Mouse (Mus musculus) gonadal fat pad, adult 2 months (tissue): Measurements from ENCODE around the gene Lefty2. TPM values are rescaled to one million over a fixed set of nuclear protein-coding genes. Genes with fewer than 3 reads are reported as not detected.
"Not testable (repeated sequence)": the region's sequence is repeated elsewhere in the genome, so short reads cannot be mapped to it uniquely, and the experiment has no call there.

Experiments
- DNase-seq: peaks from one replicate; pipeline ENCODE4 v3.0.0-alpha.2; 2012; ENCODE audit warnings: low read depth
- polyA plus RNA-seq: library from polyadenylated mRNA; depleted of rRNA; stranded (reverse); fragments of >200 nt; gene quantifications from 2 replicates; pipeline ENCODE4 v1.2.3, GENCODE M21; 2012

The Lefty2 gene
- polyA plus RNA-seq, 1 experiment, result 0.19 TPM

DNA sequence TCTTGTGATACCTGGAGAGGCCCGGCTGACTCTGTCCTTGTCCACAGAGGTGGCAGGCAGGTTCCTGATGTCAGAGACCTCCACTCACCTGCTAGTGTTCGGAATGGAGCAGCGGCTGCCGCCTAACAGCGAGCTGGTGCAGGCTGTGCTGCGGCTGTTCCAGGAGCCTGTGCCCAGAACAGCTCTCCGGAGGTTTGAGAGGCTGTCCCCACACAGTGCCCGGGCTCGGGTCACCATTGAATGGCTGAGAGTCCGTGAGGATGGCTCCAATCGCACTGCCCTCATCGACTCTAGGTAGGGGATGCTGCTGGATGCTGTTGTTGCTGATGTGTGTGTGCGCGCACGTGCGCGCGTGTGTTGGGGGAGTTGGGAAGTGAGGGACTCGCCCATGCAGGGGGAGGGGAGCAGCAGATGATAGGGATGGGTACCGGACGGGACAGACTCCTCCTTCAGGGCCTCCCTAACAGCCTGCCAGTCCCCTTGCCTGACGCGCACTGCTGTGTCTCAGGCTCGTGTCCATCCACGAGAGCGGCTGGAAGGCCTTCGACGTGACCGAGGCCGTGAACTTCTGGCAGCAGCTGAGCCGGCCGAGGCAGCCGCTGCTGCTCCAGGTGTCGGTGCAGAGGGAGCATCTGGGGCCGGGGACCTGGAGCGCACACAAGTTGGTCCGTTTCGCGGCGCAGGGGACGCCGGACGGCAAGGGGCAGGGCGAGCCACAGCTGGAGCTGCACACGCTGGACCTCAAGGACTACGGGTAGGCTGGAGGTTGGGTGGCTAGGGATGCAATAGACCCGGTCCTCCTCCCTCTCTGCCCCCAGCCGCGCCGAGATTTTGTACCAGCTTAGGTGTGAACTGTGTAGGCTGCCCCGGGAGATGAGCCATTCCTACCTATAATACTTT lies 1.4 kb downstream of the Lefty2 start:
- DNase-seq, result not testable (repeated sequence)

DNA sequence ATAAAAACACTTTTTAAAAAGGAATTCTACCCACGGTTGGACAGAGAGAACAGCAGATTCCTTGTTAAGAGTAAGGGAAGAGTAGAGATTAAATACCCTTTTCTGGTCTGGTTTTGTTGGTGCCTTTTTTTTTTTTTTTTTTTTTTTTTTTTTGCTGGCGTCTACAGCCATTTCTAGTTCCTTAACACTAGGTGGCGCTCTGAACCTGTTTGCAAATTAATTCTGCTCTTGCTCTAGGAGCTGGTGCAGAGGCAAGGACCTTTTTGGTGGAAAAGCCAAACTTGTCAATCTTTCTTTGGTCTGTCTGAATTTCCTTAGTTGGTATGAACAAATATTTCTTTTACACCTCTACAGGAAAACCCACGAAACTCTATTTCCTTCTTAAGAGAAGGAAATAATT lies 8.2 kb downstream of the Lefty2 start:
- no peak for DNase-seq

DNA sequence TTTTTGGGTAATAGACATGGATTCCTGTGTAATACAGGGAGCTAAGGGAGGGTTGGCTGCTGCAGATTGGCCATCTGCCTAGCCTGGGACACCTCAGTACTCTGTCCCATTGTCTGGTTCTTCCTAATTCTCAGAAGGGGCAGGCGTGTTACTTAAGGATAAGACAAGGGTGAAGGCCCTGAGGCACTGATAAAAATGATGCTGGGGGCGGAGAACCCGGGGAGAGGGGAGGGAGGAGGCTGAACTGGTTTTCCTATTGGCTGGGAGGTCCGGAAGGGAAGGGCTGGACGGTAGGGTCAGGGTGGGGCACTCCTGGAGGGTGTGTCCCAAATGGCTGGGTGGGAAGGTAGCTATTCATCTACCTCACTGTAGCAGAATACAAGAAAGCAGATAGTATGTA lies 10.0 kb downstream of the Lefty2 start:
- DNase-seq, result no peak

DNA sequence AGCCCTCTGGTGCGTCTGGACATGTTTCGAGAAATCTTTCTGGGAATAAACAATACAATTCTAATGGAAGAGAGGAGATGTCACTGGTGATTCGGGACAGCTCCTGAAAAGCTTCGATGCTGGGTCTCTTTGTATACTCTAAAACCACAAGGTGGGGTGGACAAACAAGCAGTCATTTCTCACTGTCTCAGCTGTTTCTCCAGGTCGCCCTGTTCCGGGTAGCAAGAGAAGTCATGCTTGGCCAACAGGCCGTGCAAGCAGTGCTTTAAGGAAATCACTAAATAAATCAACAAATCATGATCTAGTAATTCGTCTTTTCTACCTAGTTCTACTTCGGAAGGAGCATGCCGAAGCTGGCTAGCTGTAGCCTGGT lies 10.7 kb downstream of the Lefty2 start:
- no peak for DNase-seq

DNA sequence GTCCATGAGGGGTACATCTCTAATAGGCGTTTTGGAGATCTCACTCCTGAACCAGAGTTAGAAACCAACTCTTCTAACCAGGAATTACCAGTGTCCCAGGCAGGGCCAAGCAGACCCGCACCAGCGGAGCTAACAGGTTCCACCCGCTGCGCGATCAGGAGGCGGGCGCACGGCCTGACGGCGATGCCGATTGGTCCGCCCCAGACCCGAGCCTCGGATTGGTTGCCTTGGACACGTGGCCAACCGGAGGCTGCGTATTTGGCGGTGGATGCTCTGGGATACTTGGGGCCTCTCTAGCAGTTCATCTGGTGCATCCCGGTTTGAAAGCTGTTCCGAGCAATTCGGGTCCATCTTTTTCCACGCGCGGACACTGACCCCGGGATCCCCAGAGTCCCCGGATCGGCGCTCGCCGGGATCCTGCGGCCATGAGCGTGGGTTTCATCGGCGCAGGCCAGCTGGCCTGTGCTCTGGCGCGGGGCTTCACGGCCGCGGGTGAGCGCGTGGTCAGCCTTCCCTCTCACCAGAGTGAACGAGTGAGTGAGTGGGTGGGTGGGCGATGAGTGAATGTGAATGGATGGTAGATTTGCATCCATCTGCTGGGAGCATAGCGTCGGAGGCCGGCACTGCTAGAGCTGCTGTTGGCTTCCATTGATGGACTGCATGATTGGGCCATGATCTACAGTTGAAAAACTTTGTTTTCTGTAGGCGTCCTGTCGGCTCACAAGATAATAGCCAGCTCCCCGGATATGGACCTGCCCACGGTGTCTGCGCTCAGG lies 11.3 kb downstream of the Lefty2 start, which contains the start of gene Pycr2:
Gene Pycr2, plus strand, starts transcription at position 255 of the 776 bp plus-strand sequence.
- DNase-seq, result peak; percentile 46

DNA sequence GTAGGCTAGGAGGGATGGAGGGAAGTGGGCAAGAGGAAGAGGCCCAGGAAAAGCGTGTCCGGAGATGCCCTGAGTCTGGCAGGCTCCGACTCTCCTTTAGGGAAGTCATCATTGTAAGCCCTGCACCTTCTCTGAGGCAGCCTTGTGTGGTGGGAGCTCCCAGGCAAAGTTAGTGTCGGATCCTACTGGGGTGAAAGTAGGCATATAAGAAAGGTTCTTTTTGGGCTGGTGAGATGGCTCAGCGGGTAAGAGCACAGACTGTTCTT lies 11.8 kb downstream of the Lefty2 start:
- DNase-seq, result no peak

DNA sequence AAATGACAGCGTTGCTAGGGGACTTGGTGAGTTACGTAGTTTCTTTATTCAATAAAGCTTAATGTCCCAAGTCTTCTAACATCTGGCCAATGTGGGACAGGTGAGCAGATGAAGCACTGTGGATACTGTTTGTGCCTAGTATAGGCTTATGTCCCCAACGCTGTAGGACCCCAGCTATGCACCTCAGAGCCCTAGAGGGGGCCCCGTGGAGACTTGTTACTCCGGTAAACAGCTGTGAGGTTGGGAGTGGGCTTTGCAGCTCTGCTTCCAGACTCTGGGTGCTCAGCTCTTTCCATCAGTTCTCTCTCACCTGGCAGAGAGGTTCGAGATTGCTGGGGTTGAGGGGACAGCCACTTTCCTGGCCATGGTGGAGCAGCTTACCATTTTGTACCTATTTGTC lies 12.4 kb downstream of the Lefty2 start:
- no peak for DNase-seq

DNA sequence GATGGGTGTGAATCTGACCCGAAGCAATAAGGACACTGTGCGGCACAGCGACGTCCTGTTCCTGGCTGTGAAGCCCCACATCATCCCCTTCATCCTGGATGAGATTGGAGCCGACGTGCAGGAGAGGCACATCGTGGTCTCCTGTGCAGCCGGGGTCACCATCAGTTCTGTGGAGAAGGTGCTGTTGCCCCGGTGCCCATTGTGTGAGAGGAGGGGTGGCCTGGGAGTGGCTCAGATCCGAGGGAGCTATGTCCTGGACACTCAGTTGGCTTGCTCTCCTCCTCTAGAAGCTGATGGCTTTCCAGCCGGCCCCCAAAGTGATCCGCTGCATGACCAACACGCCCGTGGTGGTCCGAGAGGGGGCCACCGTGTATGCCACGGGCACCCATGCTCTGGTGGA lies 13.0 kb downstream of the Lefty2 start:
- no peak for DNase-seq

DNA sequence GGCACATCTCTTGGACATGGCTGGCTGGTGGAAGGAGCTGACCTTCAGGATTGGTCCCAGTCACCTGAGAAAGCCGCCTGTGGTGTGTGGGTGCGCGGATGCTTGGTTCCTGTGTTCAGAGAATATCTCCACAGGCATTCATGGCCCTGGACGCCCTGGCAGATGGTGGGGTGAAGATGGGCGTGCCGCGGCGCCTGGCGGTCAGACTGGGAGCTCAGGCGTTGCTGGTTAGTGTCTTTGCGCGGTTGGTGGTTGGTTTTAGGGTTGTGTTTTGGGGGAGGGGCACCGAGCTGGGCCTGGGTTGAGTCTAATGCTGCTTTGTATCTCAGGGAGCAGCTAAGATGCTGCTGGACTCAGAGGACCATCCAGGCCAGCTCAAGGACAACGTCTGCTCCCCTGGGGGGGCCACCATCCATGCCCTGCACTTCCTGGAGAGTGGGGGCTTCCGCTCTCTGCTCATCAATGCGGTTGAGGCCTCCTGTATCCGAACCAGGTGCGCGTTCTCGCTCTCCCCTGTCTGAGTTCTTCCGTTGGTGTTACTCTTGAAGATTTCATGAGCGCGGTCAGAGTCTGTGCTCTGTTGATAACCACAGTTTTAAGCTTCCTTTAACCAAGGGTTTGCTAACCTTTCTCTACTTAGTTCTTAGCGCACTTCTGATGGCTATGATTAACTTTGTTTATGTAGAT lies 13.7 kb downstream of the Lefty2 start:
- no peak for DNase-seq

DNA sequence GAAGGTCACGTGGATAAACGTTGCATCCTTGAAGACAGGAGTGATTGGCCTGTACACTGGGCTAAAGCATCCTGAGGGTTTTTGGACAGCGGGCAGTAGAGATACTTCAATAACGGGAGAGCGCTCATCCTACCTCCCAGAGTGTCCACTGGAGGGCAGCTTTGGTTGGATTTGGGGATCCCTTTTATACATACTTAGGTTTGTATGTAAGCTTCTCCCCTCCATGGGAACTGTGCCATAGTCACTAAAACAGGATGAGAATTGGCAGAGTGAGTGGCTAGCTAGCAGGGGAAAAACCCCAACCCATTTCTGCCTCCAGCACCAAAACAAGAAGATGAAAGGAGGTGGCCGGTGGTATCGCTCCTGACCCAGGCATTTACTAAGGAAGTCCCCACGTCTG lies 18.2 kb downstream of the Lefty2 start:
- no peak for DNase-seq

DNA sequence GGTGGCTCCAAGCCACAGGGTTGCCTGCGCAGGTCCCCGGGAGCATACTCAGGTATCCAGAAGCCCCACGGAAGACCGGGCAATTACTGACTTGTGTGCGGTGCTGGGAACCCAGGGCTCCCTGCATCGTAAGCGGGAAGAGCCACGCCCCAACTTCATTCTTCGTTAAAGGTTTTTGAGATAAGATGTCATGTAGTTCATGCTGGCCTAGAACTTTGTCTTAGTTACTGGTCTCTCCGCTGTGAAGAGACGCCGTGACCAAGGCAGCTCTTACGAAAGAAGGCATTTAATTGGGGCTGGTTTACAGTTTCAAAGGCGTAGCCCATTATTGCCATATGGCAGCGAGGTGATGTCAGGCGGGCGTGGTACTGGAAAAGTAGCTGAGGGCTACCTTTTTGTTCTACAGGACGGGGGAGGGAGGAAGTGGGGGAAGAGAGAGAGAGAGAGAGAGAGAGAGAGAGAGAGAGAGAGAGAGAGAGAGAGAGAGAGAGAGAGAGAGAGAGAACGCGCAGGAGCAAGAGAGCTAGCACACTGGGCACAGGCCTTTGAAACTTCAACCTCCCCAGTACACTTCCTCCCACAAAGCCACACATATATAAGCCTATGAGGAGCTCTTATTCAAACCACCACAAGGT lies 18.9 kb downstream of the Lefty2 start:
- DNase-seq, result no peak

DNA sequence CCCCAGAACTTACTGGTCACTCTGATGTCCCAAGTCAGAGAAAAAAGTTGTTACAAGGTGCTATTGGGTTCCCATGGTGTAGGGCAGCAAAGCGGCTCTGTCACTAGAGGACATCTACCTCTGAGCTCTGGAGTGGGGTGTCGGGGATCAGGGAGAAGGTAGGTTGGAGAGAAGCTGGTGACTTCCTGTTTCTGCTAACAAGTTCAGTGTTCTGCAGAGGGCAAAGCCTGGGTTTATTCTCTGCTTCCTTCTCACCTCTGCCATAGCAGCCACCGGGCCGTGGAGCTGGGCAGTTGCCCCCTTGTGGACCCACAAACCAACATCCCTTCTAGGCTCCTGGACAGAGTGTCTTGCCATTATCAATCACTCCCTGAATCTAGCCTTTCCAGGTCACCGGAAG lies 19.9 kb downstream of the Lefty2 start:
- DNase-seq, result no peak

DNA sequence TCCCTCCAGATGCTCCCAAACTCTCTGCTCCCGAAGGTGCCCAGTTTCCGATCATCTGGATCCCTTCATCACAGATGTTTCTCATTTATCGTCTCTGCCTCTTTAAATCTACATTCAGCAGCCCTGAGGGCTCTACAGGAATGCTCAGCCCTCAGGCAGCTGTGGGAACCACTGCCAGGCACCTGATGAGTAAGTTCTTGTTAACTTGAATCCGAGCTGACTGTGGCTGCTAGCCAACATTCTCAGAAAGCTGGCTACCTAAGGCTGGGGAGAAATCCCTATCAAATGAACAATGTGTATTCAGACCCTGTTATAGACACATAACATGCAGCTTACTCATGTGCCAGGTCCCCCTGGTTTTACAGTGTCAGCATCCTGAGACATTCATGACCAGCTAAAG lies 20.9 kb downstream of the Lefty2 start:
- DNase-seq, result no peak

DNA sequence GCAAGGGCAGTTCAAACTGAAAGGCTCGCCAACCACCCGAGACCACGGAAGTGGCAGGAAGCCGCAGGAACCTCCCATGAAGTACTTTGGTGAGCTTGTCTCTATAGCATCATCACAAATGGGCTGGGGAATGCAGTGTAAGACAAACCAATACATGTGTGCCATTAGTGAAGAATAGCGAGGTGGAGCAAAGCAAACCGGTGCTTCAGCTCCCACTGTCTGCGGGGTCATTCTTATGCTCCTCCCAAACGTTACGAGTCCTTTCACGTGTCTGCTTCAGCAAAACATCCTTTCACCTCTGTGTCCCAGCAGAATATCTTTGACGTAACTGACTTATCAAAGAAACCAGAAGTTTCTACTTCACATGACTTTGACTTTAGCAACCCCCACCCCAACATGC lies 23.5 kb downstream of the Lefty2 start:
- no peak for DNase-seq

DNA sequence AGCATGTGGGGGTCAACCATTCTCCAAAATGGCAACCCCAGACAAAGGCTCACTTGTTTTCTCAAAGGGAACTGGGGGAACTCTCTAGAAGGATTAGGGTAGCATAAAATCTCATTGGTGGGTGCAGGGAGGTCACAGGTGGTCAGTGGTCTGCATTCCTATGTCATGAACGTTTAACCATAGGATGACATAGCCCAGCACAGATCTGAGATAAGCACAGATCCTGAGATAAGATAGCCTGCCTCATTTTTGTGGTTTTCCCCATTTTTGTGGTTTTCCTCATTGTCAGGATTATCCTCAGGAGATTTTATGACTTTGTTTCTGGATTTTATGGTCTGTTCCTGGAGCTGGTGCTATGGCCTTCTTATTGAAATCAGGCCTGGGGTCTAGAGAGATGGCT lies 24.1 kb downstream of the Lefty2 start:
- DNase-seq, result no peak

DNA sequence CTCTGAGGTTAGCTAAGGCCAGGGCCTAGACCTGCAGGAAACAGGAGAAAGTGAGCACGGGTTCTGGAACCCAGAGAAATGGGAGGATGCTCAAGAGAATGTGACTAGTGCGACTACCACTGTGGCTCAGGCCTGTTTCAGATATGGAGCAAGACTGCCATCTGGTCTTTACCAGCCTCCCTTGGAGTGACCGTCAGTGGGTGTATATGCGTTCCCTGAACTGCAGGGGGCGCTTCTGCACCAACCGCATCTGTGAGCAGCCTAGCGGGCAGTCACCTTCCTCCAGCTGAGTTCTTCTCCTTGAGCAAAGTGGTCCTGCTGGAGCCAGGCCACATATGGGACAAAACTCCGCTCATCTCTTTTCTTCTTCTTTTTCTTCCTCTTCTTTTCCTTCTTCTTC lies 26.8 kb downstream of the Lefty2 start:
- no peak for DNase-seq

DNA sequence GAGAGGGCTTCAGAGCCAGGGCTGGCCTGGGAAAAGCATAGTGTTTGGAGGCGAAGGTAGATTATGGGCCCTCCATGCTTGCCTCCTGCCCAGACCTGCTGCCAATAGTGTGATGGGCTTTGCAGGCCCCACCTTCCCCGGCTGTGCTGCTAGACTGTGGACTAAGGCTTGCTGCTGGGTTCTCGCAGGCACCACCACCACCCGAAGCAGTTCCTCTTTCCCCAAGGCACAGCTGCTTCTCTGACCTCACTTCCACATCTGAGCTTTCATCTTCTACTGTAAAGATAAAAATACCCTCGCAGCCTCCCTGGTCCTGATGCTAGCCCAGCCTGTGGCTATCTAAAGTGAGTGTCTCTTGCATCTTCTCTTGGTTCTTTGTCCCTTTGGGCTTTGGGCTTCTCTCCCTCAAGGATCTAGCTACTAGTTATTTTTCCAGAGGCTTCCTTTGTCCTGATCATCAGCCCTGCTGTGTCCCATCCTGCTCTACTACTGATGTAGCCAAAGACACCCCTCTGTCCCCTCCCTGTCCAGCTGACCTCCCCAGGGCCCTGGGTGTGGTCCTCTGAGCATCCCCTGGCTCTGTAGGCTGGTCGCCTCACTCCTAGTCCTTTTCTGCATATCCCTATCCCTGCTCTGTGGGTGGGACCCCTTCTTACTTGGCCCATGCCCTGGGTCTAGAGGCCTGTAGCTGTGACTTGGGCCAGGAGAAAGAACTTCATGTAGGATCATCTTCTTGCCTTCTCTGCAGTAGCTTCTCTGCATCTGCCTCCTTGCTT lies 29.6 kb downstream of the Lefty2 start:
- no peak for DNase-seq

DNA sequence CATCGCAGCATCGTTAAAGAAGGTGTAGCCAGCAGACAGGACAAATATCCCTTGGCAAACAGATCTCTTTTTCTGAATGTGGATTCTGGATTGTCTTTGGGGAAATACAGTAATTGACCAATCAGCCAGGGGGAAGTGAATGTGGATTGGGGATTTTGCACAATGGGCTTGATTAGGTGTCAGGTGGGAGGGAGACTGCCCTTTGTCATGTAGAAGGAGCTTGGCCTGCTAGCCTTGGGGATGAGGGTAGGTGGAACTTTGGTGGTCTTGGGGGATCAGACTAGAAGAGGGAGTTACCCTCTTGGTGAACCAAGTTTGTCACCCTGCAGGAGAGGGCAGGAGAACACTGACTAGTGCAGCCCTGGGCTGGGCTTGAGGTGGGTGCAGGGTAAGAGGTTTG lies 31.8 kb downstream of the Lefty2 start:
- no peak for DNase-seq

DNA sequence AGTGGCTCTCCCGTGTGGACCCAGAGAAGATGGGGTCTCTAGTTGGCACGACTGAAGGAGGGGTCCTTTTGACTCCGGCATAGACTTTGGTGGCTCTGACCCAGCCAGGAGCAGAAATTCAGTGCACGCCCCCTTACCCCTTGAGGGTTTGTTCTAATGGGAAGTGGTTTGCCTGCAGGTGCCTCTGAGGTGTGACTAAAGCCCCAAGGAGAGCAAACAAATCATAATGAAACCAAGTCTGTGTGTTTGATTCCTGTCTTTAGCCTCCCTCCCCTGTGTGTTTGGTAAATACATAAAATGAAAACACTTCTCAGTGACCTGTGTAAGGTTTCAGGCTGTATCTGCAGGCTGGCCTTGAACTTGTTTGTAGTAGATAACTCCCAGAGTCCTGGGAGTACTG lies 33.4 kb downstream of the Lefty2 start:
- DNase-seq, result no peak

DNA sequence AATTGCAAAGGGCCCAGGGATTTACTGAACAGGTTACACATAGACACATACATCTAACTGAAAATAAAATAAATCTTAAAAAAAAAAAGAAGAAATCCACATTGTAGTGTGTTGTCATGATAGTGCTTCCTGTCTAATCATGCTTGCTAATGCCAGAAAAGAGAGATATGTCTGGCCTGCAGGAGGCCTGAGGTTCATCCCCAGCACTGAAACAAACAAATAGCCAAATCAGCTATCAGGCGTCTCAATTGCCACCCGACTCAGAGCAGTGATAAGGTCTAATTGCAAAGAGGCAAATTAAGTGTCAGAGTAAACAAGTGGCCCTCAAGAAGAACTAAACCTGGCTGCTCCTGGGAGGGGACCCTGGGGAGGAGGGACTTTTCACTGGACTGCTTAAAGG lies 36.7 kb downstream of the Lefty2 start:
- DNase-seq, result no peak

DNA sequence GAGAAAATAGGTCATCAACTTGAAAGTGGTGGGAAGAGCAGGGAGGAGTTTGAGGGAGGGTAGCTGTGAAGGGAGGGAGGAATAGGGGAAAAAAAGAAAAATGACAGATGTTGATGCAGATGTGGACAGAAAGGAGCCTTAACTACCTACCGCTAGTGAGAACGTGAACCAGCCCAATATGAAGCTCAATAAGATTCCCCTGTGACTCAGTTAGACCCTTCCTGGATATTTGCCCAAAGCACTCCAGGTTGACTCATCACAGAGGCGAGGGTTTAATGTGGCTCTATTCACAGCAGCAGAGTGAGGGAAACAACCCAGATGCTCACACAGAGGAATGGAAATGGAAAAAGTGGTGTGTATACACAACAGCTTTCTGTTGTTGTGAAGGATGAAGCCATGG lies 38.2 kb downstream of the Lefty2 start:
- no peak for DNase-seq

DNA sequence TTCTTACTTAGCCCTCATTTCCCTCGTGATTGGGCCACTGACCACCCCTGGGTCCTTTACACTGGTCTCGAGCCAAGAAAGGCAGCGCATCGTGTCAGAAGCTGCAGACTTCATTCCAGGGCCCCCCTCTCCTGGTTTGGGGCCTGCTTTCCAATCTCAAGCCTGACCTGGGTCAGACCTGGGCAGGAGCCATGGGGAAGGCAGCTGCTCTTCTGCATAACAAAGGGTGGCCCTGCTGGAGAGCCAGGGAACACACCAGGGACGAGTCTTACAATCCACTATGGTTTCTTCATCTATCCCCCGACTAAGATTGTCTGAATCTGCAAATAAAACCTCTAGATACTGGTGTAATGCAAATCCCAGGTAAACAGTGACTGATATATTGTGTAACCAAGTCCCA lies 40.8 kb downstream of the Lefty2 start:
- DNase-seq, result no peak
